Mouse (Mus musculus) cerebellum, adult 2 months (tissue): ENCODE measurements around the gene Enkur.

Experiments used
- CTCF ChIP-seq: fragments of 200-500 bp; IDR thresholded peaks from 2 replicates; pipeline ENCODE4 v1.5.1; 2011; ENCODE audit warnings: low read depth, mild to moderate bottlenecking, control low read depth, low read length, moderate library complexity, borderline replicate concordance; ENCODE audit not compliant: insufficient read depth
- POLR2A ChIP-seq: fragments of 200-500 bp; IDR thresholded peaks from 2 replicates; pipeline ENCODE4 v1.6.1; 2011; ENCODE audit warnings: low read length, control low read depth, borderline replicate concordance; ENCODE audit not compliant: insufficient read depth

DNA sequence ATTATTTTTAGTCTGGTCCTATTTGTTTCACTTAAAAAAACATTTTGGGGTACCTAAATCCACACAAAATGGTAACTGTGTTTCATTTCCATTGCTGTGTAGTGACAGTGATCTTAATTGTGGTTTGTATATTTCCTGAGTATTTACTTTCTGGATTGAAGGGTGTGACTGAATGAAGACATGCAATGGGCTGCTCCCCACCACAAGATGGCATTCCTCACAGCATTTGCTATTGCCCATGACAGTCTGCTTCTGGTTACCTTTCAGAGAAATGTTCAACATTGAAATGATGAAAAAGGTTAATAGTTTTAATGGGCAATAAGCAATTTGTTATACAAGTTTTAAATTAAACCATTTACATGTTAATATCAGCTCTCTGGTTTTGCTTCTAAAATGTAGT lies 9.2 kb upstream of the Enkur start:
- TF ChIP-seq POLR2A = no peak
- TF ChIP-seq CTCF = peak; percentile 63; the same call in 1 of the 2 replicates
